Mouse (Mus musculus) T-cell, adult 2 months (primary cell): ENCODE data around the gene Socs2.

ENCODE experiments used
- DNase-seq: peaks from one replicate; pipeline ENCODE4 v3.0.0; 2022; ENCODE audit warnings: low spot score

Socs2 gene

GRCm38 (mm10) chr10:95347776-95348175 lies 69.2 kb downstream of the Socs2 start:
- no peak for DNase-seq

- DNase-seq = no peak
These were observed 74.0 kb downstream of the Socs2 start for GRCm38 (mm10) chr10:95342833-95343590.

GRCm38 (mm10) chr10:95340676-95341075 lies 76.3 kb downstream of the Socs2 start:
- DNase-seq = no peak

- no peak for DNase-seq
These were observed 79.4 kb downstream of the Socs2 start for GRCm38 (mm10) chr10:95337589-95337988.

GRCm38 (mm10) chr10:95336781-95337544 lies 80.0 kb downstream of the Socs2 start:
- no peak for DNase-seq
